Mouse (Mus musculus) bone marrow, adult 2 months (tissue): Measurements from ENCODE around the gene Zfp128.

Source experiments
- CTCF ChIP-seq: fragments of 200-500 bp; IDR thresholded peaks from 2 replicates; pipeline ENCODE4 v1.5.1; 2011; ENCODE audit warnings: low read length, control low read depth; ENCODE audit not compliant: control insufficient read depth, insufficient read depth
- POLR2A ChIP-seq: fragments of 200-500 bp; IDR thresholded peaks from 2 replicates; pipeline ENCODE4 v1.6.1; 2011; ENCODE audit warnings: low read depth, mild to moderate bottlenecking, control low read depth, low read length, borderline replicate concordance; ENCODE audit not compliant: control insufficient read depth

- TF ChIP-seq CTCF (no peak), POLR2A (no peak)
These were observed 6.6 kb downstream of the Zfp128 start for GRCm38 (mm10) chr7:12887585-12887984.
